Mouse (Mus musculus) ES-E14 (cell line): Measurements from ENCODE around the gene Olfr186.

ENCODE experiments used
- HCFC1 ChIP-seq: IDR thresholded peaks from 2 replicates; pipeline ENCODE4 v1.6.1; 2012; ENCODE audit warnings: low read length, inconsistent platforms, borderline replicate concordance; ENCODE audit not compliant: insufficient read depth
- ZNF384 ChIP-seq: IDR thresholded peaks from 2 replicates; pipeline ENCODE4 v1.6.1; 2012; ENCODE audit warnings: low read depth, low read length, inconsistent platforms

- TF ChIP-seq ZNF384 (no peak), HCFC1 (no peak)
Measured at GRCm38 (mm10) chr16:59007146-59007545, 22.9 kb downstream of the Olfr186 start.
